Mouse (Mus musculus): ENCODE measurements around the gene Dpp3. TPM values are rescaled to one million over a fixed set of nuclear protein-coding genes. Genes with fewer than 3 reads are reported as not detected.
"Not testable (repeated sequence)": the region's sequence is repeated elsewhere in the genome, so short reads cannot be mapped to it uniquely, and the experiment has no call there.

Dpp3 gene
- total RNA-seq, 4 experiments from 2014 or later = 110 to 141 (median 132) TPM

GRCm38 (mm10) chr19:4891798-4892197 is 36.3 kb downstream of the Dpp3 start:
- no peak for DNase-seq

- DNase-seq = no peak
Observed at GRCm38 (mm10) chr19:4889791-4890190, 38.3 kb downstream of the Dpp3 start.

GRCm38 (mm10) chr19:4883961-4884360 is 44.1 kb downstream of the Dpp3 start:
- DNase-seq = no peak

GRCm38 (mm10) chr19:4879324-4879703 is 48.8 kb downstream of the Dpp3 start:
- DNase-seq = no peak

- peak; percentile 94 for DNase-seq
Observed at GRCm38 (mm10) chr19:4878405-4879323, 49.4 kb downstream of the Dpp3 start, which contains the start of gene Zdhhc24. TSS of gene Zdhhc24 (plus strand) at chr19:4878668.

GRCm38 (mm10) chr19:4877785-4878184 is 50.3 kb downstream of the Dpp3 start, which contains the start of gene Actn3:
TSS of gene Actn3 (minus strand) at chr19:4877909.
- no peak for DNase-seq

- no peak for DNase-seq
Observed at GRCm38 (mm10) chr19:4876755-4877154, 51.3 kb downstream of the Dpp3 start.

- no peak for DNase-seq
Observed at GRCm38 (mm10) chr19:4876241-4876640, 51.8 kb downstream of the Dpp3 start.

GRCm38 (mm10) chr19:4874613-4875012 is 53.5 kb downstream of the Dpp3 start:
- DNase-seq = not testable (repeated sequence)

- no peak for DNase-seq
Observed at GRCm38 (mm10) chr19:4865147-4865546, 62.9 kb downstream of the Dpp3 start.

GRCm38 (mm10) chr19:4863048-4863447 is 65.0 kb downstream of the Dpp3 start:
- DNase-seq = no peak

- no peak for DNase-seq
Observed at GRCm38 (mm10) chr19:4859081-4859480, 69.0 kb downstream of the Dpp3 start.

Other genes starting within 250 kb of the Dpp3 start
- gene Gm960, start 229.6 kb downstream of the Dpp3 start, total RNA-seq (2022) = 1 to 10 TPM in 1 of 4 experiments, under 1 TPM in 2, not detected in 1; 0.67 to 1.0 (median 0.94) TPM
- gene Sptbn2, start 217.1 kb downstream of the Dpp3 start, total RNA-seq (2022) = 1 to 10 TPM in 3 of 4 experiments, under 1 TPM in 1; 0.99 to 3.5 (median 1.6) TPM
- gene Rbm4b, start 171.8 kb downstream of the Dpp3 start, total RNA-seq (2022) = 10 to 100 TPM; 14.3 to 16.5 (median 16.1) TPM
- gene Rbm4, start 134.4 kb downstream of the Dpp3 start, total RNA-seq (2022) = 10 to 100 TPM; 54.0 to 83.2 (median 62.0) TPM
- 10 to 100 TPM; 20.7 to 31.8 (median 24.4) TPM for gene Gm21992, start 116.7 kb downstream of the Dpp3 start, total RNA-seq (2022)
- 10 to 100 TPM; 43.7 to 64.6 (median 53.9) TPM for gene Rbm14, start 116.7 kb downstream of the Dpp3 start, total RNA-seq (2022)
- 100 to 1,000 TPM; 101 to 198 (median 175) TPM for gene Ccs, start 89.0 kb downstream of the Dpp3 start, total RNA-seq (2022)
- under 1 TPM; 0.15 to 0.59 (median 0.29) TPM for gene Ccdc87, start 88.9 kb downstream of the Dpp3 start, total RNA-seq (2022)
- 100 to 1,000 TPM; 412 to 672 (median 540) TPM for gene Ctsf, start 73.2 kb downstream of the Dpp3 start, total RNA-seq (2022)
- gene Actn3, start 50.4 kb downstream of the Dpp3 start, total RNA-seq (2022) = 1 to 10 TPM in 1 of 4 experiments, under 1 TPM in 3; 0.46 to 1.5 (median 0.75) TPM
- 10 to 100 TPM; 26.3 to 35.8 (median 29.2) TPM for gene Zdhhc24, start 49.6 kb downstream of the Dpp3 start, total RNA-seq (2022)
- gene Bbs1, start 21.7 kb downstream of the Dpp3 start, total RNA-seq (2022) = 10 to 100 TPM in 2 of 4 experiments, 1 to 10 TPM in 2; 6.9 to 23.3 (median 12.5) TPM
- 10 to 100 TPM; 10.9 to 19.5 (median 15.2) TPM for gene Peli3, start 14.8 kb upstream of the Dpp3 start, total RNA-seq (2022)
- gene Mrpl11, start 33.9 kb upstream of the Dpp3 start, total RNA-seq (2022) = 10 to 100 TPM; 44.6 to 56.9 (median 53.6) TPM
- gene Npas4, start 62.0 kb upstream of the Dpp3 start, total RNA-seq (2022) = under 1 TPM; 0.17 to 0.43 (median 0.32) TPM
- 1 to 10 TPM; 4.0 to 5.7 (median 4.5) TPM for gene Slc29a2, start 95.6 kb upstream of the Dpp3 start, total RNA-seq (2022)
- 10 to 100 TPM; 44.3 to 54.2 (median 51.8) TPM for gene B4gat1, start 110.5 kb upstream of the Dpp3 start, total RNA-seq (2022)
- gene AC124502.3, start 110.6 kb upstream of the Dpp3 start, total RNA-seq (2022) = 1 to 10 TPM in 3 of 4 experiments, under 1 TPM in 1; 0.59 to 3.9 (median 1.9) TPM
- gene Brms1, start 113.1 kb upstream of the Dpp3 start, total RNA-seq (2022) = 10 to 100 TPM; 30.0 to 40.1 (median 33.6) TPM
- 1 to 10 TPM; 4.1 to 8.1 (median 7.7) TPM for gene Rin1, start 122.2 kb upstream of the Dpp3 start, total RNA-seq (2022)
- gene Cd248, start 139.8 kb upstream of the Dpp3 start, total RNA-seq (2022) = 10 to 100 TPM in 1 of 4 experiments, 1 to 10 TPM in 3; 8.9 to 11.8 (median 9.2) TPM
- gene Tmem151a, start 157.2 kb upstream of the Dpp3 start, total RNA-seq (2022) = 1 to 10 TPM; 2.1 to 2.8 (median 2.6) TPM
- gene Yif1a, start 160.3 kb upstream of the Dpp3 start, total RNA-seq (2022) = 10 to 100 TPM; 58.5 to 79.0 (median 62.9) TPM
- 1 to 10 TPM; 1.5 to 3.2 (median 2.6) TPM for gene Cnih2, start 170.2 kb upstream of the Dpp3 start, total RNA-seq (2022)
- gene Rab1b, start 178.8 kb upstream of the Dpp3 start, total RNA-seq (2022) = 100 to 1,000 TPM; 184 to 206 (median 197) TPM
- gene Klc2, start 190.3 kb upstream of the Dpp3 start, total RNA-seq (2022) = 10 to 100 TPM; 54.5 to 66.9 (median 61.4) TPM